In the genomic region with DNA sequence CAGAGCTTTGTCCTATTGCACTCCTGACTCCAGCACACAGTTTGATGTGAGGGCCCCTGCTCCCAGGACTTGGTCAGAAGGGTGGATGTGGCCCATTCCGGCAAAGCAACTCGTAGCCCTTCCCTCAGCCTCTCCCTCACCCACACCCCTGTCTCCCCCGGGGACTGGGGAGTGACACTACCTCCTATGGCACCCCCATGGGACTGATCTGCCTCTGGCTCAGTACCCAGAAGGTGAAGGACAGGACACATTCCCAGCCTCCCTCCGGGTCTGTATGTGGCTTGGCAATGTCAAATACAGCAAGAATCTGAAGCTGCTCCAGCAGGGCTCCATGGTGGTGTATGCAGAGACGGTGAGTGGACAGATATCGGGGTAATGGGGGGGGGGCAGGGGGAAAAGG, we compare ENCODE assay signal across 23 mouse cellular contexts. TPM values are rescaled to one million over a fixed set of nuclear protein-coding genes. Genes with fewer than 3 reads are reported as not detected.
"Had no signal": no experiment of that assay in that cellular context is flagged by ENCODE, and none has a peak within 500 bp of the region (broad histone marks: within the 10 kb centered on the region; RNA-seq: fewer than 3 reads in every experiment).

No protein-coding gene starts in this region.

- H3K9me3 ChIP-seq: limb, embryonic 12.5 days; limb, embryonic 15.5 days had no signal

- H3K27ac ChIP-seq: kidney, postnatal 0 days; limb, embryonic 12.5 days; limb, embryonic 15.5 days; liver, embryonic 14.5 days; macrophage had no signal

- H3K9ac ChIP-seq: limb, embryonic 12.5 days; limb, embryonic 15.5 days; liver, embryonic 14.5 days; liver, postnatal 0 days; lung, embryonic 14.5 days had no signal

- H3K4me3 ChIP-seq: limb, embryonic 12.5 days; limb, embryonic 15.5 days had no signal

- H3K4me1 ChIP-seq: limb, embryonic 12.5 days; limb, embryonic 15.5 days had no signal

- H3K36me3 ChIP-seq: limb, embryonic 12.5 days; limb, embryonic 15.5 days had no signal

- H3K4me2 ChIP-seq: limb, embryonic 12.5 days; limb, embryonic 15.5 days; liver, embryonic 11.5 days; lung, embryonic 14.5 days had no signal

- DNase-seq: kidney, adult 2 months; kidney, postnatal 4 days; left cerebral cortex, postnatal 4 days; liver, postnatal 0 days; lung, embryonic 14.5 days; midbrain, embryonic 14.5 days; thymus, adult 2 months; thymus, postnatal 25 days had no signal

- ATAC-seq: liver, postnatal 0 days; lung, postnatal 0 days had no signal

- H3K27me3 ChIP-seq: limb, embryonic 12.5 days; limb, embryonic 15.5 days had no signal

RNA-seq across cellular contexts. Expression of gene Fer1l5, which starts 32.4 kb away (rescaled TPM):
- total RNA-seq: layer of hippocampus, adult 18-20 months; layer of hippocampus, postnatal 14 days; left cerebral cortex, adult 8-10 months; left cerebral cortex, postnatal 14 days; megakaryocyte, adult 5-6 weeks; midbrain, postnatal 0 days had no signal
- polyA plus RNA-seq: macrophage; small intestine, adult 2 months; spleen, adult 2 months had no signal
